Mouse (Mus musculus) activated CD4-positive, CD25-positive, alpha-beta regulatory T cell, adult 4 months (primary cell): ENCODE data around the gene Mapk14. TPM values are rescaled to one million over a fixed set of nuclear protein-coding genes. Genes with fewer than 3 reads are reported as not detected.
"Not testable (repeated sequence)": the region's sequence is repeated elsewhere in the genome, so short reads cannot be mapped to it uniquely, and the experiment has no call there.

Source experiments
- ATAC-seq: one replicate; pipeline ENCODE4 v1.8.0; 2017
- polyA plus RNA-seq, 2 experiments: library from polyadenylated mRNA; unstranded; fragments of 100-300 nt; shearing (Covaris generic); gene quantifications; one replicate each; pipeline ENCODE4 v1.2.1; 2017

The Mapk14 gene
- polyA plus RNA-seq, 2 experiments from 2014 or later, result 17.5 to 22.4 TPM

DNA sequence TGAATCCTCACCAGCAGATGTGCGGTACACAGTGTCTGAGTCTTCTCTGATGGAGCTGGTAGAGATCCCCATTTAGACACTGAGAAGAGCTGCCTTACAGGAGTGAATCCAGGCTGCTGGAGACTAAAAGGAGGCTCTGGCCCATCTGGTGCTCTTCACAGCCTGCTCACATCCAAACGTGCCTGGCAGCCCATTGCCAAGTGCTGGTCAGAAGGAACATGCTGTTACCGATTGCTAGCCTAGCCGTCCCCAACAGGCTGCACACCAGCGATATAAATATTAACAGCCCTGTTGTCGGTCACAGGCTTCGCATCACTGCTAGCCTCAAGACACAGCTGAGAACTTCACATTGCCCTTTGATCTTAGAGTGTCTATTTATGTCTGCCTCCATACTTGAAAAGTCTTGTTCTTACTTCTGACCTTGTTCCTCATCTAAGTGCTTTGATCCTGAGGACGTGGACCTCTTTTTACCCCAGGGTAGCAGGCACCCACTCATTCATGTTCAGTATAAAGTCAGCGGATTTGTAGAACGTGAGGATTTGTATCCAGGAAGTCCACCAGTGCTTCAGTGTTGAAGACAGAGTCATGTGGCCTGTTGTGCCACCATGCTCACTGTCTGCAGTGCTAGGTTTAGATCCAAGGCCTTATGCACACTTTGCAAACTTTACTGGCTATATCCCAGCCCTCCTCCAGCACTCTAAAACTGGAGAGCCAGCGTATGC is 52.2 kb downstream of the Mapk14 start:
- ATAC-seq, result no peak

DNA sequence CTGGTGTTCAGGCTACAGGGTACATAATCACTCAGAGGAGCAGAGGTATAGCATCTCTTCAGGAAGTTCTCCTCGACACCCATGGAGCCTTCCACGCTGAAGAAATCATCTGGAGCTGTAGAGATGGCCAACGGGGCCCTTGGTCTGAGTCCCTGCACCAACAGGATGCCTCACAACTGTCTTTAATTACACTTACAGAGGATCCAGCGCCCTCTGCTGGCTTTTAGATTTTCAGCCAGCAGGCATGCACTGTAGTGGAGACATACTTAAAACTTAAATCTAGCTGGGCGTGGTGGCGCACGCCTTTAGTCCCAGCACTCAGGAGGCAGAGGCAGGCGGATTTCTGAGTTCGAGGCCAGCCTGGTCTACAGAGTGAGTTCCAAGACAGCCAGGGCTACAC is 52.8 kb downstream of the Mapk14 start:
- ATAC-seq, result no peak

- no peak for ATAC-seq
These were observed 54.6 kb downstream of the Mapk14 start for GRCm38 (mm10) chr17:28745773-28746172.

- no peak for ATAC-seq
These were observed 56.9 kb downstream of the Mapk14 start for GRCm38 (mm10) chr17:28748001-28748400.

DNA sequence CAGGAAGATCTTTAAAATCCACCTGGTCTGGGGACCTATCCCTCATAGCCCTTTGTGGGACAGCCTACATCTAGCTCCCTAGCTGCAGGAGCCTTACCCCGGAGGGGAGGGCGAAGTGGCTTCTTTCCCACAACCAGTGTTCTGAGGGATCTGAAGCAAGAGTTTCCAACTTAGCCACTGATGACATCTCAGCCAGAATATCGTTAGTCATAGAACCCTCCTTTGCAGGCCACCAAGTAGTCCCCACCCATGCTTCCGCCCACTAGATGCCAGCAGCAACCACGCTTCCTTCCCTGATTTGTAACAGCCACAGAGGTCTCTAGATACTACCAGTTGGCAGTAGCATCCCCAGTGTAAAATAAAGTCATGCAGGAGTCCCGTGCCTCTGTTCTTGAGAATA is 59.5 kb downstream of the Mapk14 start:
- ATAC-seq, result no peak

DNA sequence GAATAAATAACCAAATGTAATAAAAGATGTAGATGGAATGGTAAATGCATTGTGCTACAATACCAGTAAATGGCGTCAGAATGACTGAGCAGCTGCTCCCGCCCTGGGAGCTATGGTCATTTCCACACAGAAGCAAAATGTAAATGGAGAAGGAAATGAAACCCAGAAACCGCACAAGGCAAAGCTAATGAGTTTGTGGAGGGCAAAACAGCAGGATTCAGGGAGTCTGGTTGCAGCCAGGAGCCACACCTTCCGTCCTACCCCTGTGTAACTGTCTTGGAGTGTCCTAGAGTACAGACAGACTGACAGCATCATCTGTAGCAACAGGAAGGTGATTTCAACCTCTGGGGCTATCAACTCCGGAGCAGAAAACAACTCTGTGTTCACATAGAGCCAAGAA is 65.3 kb downstream of the Mapk14 start:
- no peak for ATAC-seq

DNA sequence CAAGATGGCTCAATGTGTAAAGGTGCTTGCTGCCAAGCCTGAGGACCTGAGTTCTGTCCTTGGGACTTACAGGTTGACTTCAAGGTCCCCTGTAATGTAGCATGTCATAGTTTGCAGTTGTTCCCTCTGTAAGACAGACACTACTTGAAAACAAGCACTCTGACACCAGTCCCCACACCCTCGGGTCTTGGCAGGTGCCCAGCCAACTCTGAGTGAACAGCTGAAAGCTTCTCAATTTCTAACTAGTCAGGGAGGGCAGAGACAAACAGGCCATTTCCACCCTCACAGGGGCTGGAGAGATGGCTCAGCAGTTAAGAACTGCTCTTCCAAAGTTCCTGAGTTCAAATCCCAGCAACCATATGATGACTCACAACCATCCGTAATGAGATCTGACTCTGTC is 66.3 kb downstream of the Mapk14 start:
- no peak for ATAC-seq

DNA sequence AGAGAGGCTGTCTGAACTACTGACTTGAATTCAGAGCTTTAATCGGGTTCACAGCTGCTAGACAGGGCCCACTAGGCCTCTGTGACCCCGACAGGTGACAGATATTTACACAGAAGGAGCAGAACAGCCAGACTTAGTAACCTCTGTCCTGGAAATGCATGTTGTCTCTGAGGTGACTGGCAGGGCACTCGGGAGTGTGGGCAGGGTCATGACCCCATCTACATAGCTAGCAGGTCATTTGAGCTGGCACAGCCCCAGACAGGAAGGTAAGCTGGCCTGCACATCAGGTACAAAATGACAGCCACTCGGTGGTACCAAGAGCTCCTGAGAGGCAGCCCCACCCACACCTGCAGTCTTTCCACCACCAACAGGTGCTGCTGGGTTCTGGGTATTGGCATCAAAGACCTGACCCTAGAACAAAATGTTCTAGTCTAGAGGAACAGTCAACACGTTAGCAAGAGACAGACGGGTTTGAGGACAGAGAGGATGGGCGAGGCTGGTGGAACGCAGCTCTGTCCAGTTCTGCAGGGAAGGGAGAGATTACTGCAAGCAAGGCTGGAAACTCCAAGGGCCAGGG is 69.7 kb downstream of the Mapk14 start:
- ATAC-seq, result no peak

GRCm38 (mm10) chr17:28761871-28762270 is 70.7 kb downstream of the Mapk14 start:
- ATAC-seq, result no peak

GRCm38 (mm10) chr17:28766203-28766602 is 75.1 kb downstream of the Mapk14 start:
- ATAC-seq, result no peak

DNA sequence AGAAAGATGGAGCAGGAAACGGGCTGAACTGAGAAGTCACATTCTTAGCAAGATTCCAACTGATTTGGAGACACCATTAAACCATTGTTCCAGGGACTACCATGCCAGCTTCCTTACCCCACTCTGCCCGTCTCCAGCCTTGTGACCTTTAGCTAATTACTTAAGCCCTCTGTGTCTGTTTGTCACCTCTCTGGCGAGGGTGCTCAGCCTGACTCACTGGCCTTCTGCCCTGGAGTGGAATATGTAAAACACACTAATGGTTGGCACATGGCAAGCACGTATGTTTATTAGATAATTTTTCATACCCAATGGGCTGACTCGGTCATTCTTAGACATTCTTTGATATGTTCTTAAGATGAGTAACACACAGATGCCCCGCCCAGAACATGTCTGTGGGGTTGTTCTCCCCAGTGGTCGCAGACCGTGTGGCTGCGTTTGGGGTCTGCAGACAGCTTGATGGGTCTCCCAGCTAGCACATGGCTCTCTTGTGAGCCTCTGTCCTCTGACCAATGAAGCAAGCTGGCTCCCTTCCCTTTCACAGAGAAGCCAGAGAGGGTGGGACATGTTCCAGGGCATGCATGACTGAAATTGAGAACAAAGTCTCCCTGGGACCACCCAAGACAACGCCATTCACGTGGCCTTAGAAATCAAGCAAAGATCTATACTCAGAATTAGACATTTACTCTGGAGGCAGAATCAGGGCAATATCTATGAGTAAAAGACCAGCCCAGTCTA is 75.8 kb downstream of the Mapk14 start:
- no peak for ATAC-seq

DNA sequence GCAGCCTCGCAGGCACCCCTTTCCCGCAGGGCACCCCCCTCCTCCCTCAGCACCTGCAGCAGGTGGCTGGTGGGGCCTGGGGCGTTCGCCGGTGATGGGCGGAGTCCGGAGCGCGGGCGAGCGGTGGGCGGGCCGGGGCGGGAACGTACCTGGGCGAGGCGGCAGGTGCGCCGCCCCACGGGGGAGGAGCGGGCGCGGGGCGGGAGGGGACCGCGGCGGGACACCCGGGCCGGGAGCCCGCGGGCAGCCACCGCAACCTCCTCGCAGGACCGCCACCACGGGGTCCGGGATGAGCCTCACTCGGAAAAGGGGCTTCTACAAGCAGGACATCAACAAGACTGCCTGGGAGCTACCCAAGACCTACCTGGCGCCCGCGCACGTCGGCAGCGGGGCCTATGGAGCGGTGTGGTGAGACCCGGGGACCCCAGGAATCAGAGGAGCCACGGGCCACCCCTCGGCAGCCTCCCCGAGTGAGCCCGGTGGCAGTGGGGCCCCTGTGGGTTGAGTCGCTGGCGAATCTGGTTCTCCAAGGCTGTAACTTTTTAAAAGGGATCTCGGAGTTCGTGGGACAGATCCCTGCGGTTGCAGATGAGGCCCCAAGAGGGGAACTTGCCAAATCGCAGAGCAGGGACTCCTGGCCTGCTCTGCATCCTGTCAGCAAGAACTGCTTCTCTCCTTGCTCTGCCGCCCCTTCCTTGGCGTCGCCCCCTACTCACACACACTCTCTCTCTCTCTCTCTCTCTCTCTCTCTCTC is 78.2 kb downstream of the Mapk14 start, which contains the start of gene Mapk13:
Mapk13 (plus strand) TSS at position 177 of the 754 bp plus-strand sequence.
- no peak for ATAC-seq

DNA sequence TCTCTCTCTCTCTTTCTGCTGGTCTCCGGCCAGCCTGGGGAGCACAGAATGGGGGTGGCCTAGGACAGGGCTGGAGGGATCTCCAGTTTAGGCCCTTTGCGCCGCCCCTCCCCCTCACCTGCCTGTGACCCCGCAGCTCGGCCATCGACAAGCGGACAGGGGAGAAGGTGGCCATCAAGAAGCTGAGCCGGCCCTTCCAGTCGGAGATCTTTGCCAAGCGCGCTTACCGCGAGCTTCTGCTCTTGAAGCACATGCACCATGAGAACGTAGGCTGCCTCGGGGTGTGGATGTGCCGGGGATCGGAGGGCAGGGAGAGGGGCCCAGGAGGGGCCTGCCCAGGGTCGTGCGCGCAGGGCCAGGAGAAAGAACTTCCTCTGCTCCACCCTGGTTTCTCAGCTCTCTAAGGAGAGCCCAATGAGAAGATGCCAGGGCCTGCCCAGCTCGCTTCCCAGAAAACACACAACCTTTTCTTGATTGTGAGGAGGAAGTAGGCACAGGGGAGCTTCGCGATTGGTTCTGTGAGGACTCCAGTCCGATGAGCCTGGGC is 78.8 kb downstream of the Mapk14 start:
- ATAC-seq, result no peak

GRCm38 (mm10) chr17:28771289-28771688 is 80.2 kb downstream of the Mapk14 start:
- ATAC-seq, result no peak

DNA sequence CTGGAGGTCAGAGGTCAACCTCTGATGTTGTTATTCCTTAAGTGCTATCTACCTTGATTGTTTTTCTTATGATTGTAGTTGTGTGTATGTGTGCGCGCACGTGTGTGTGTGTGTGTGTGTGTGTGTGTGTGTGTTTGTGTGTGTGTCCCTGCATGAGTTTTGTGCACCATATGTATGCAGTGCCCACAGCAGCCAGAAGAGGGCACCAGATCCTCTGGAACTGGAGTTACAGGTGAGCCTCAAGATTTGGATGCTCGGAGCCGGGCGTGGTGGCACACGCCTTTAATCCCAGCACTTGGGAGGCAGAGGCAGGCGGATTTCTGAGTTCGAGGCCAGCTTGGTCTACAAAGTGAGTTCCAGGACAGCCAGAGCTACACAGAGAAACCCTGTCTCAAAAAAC is 83.2 kb downstream of the Mapk14 start:
- ATAC-seq, result not testable (repeated sequence)

DNA sequence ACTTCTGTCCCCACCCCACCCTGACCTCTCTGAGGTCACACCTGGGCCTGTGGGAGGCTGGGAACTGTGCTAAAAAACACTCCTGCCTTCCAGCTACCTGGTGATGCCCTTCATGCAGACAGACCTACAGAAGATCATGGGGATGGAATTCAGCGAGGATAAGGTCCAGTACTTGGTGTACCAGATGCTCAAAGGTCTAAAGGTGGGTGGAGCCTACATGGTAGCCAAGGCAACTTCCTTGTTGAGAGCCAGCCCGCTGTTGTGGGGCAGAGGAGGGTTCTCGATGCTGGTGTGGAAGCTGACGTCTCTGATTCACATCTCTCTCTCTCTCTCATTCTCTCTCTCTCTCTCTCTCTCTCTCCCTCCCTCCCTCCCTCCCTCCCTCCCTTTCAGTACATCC is 84.0 kb downstream of the Mapk14 start:
- ATAC-seq, result no peak

- no peak for ATAC-seq
These were observed 85.7 kb downstream of the Mapk14 start for GRCm38 (mm10) chr17:28776817-28777216.

DNA sequence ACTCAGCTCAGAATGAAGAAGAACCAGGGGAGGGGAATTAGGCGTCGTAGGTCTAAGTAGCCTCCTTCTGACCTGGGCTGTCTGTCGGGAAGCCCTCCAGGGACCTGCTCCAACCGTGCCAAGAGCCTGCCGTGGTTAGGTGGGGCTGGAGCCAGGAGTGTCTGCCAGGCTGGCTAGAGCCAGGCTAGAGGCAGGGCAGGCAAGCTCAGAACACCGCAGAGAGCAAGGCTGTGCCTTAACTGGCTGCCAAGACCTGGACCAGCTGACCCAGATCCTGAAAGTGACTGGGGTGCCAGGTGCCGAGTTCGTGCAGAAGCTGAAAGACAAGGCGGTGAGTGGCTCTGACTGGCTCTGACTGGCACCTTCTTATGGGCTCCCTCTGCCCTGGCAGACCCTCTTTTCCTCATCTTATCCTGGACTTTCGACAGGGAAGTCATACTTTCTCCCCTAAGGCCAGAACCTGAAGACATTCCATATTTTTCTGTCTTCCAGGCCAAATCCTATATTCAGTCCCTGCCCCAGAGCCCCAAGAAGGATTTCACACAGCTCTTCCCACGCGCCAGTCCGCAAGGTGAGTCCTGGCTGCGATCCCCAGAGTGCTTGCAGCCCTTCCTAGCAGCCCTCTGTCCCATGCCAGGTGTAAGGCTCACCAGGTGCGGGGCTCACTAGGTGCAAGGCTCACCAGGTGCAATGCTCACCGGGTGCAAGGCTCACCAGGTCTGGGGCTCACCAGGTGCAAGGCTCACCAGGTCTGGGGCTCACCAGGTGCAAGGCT is 86.3 kb downstream of the Mapk14 start:
- ATAC-seq, result no peak

- no peak for ATAC-seq
These were observed 88.6 kb downstream of the Mapk14 start for GRCm38 (mm10) chr17:28779735-28780134.

DNA sequence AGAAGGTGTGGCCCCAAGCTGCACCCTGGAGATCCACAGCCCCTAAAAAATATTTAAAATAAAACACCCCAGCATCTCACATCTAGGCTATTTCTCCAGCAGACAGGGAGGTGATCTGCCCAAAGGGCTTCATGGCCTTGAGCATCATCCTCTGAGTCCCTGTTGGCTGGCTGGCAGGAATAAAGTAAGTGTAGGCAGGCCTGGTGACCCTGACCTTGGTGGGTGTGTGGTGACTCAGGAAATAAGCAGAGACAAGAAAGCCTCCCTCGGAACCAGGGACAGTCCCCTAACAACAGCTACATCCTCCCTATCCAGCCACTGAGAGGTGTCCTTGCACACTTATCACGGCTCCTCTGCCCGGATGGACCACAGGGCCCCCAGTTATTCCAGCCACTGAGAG is 89.7 kb downstream of the Mapk14 start:
- peak; percentile 68 for ATAC-seq

DNA sequence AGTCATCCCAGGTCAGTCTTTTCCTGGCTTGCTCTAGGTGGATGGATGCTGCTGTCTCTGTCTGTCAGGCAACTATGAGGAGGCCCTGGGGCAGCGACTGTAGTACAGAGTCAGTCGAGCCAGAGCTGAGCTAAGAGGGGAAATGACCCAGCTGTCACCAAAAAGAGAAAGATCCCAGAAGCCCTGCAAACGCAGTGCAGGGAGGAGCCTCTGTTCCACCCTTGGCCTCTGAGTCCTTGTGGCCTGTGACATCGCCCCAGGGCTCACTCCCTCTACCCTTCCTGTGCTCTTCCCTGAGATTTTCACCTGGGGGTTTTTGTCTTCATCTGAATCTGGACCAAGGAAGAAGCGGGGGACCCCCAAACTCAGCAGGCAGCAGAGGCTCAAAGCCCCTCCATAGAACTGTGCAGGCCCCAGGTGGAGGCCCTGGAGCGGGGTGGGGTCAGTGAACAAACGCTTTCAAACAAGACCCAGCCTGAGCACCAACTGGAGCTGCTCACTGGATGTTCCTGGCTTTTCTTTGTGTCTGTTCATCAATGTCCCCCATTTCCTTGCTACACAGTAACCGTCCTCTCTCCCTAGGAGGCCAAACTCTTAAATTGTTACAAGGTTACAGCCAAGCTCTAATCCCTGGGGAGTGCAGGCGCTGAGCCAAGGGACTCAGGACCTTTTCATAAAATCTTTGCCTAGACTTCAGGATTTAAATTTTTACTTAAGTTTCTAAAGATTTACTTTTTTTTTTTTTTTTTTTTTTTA is 90.3 kb downstream of the Mapk14 start:
- ATAC-seq, result no peak
